8 mouse cellular contexts compared by ENCODE assay signal in the genomic region with DNA sequence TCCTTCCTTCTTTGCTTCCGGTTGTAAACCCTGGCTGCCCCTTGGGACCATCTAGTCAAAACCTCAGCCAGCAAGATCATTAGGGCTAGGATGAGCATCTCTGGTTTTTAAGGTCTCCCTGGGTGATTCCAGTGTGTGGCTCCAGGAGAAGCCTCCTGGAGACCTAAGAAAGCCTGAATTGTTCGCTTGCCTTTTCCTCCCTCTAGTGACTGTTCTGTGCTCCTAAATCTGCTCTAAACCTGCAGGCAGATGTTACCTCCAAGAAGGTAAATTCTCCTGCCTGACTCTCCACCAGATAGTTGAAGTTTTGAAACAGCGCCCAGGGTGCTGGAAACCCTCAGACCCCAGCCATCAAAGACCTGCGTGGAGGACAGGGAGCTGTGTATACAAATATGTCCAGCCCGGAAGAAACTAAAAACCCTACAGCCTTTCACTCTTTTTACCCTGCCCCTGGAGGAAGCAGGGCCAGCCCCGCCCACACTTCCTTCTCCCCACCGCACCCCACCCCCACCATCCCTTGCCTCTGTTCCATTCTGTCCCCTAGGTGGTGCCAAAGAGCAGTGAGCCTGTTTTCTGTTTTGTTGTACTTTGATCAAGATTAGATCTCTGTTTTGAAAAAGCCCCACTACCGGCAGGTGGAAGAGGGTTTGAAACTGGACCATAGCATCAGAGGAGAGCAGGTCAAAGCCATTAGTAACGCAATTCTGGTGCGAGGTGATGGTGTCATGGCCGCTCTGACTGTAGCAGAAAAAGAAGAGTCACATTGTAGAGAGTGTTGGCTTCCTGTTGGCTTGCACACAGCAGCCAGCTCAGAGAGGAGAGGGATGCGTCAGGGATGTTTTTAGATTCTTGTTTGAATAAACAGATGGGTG. TPM values are rescaled to one million over a fixed set of nuclear protein-coding genes. Genes with fewer than 3 reads are reported as not detected.
DNase-seq lines count a peak whose midpoint lies in the region; ATAC-seq and TF ChIP-seq lines count a peak whose summit lies in the region.

No protein-coding gene starts in this region.

- H3K79me2 ChIP-seq in CH12.LX (replicated peaks; ENCODE audit: control insufficient read depth, extremely low read depth, insufficient read depth, poor library complexity, severe bottlenecking) = no peaks in the 10 kb centered on the region

- dilution Hi-C loops in CH12.LX (cut with MboI; ENCODE audit: extremely low pct_ligation_motif_present, extremely low pct_unique_long_range_greater_than_20kb, low sequenced_read_pairs) = no loop called here

- peak overlapping the region; percentile 51 for H3K9ac ChIP-seq in CH12.LX (ENCODE audit: insufficient read depth, low read depth)
- H3K9ac ChIP-seq in embryonic facial prominence, embryonic 15.5 days = no peak overlapping the region
- no peak overlapping the region for H3K9ac ChIP-seq in heart, embryonic 16.5 days (ENCODE audit: low read length)
- H3K9ac ChIP-seq in neural tube, embryonic 15.5 days (replicated peaks) = no peak overlapping the region

- DNase-seq in CH12.LX (ENCODE audit: extremely low read depth) = peak; percentile 89
- DNase-seq in kidney, postnatal 25 days = peak; percentile 79 to 89
- peak; percentile 60 for DNase-seq in lung, adult 2 months
- DNase-seq in thymus, postnatal 25 days = peak; percentile 89

- TF ChIP-seq RAD21 in CH12.LX (IDR thresholded peaks at IDR 0.05; ENCODE audit: low read depth, low read length) = peak; percentile 62

- H3K27me3 ChIP-seq in CH12.LX (replicated peaks) = no peaks in the 10 kb centered on the region
- no peaks in the 10 kb centered on the region for H3K27me3 ChIP-seq in embryonic facial prominence, embryonic 15.5 days
- H3K27me3 ChIP-seq in heart, embryonic 16.5 days (ENCODE audit: control insufficient read depth, insufficient read depth, low read length) = no peaks in the 10 kb centered on the region
- H3K27me3 ChIP-seq in neural tube, embryonic 15.5 days (replicated peaks) = no peaks in the 10 kb centered on the region

- no peaks in the 10 kb centered on the region for H3K36me3 ChIP-seq in CH12.LX (replicated peaks in 1 of 2; ENCODE audit: control insufficient read depth in 1 of 2, insufficient read depth in 1 of 2, low read length in 1 of 2)
- no peaks in the 10 kb centered on the region for H3K36me3 ChIP-seq in embryonic facial prominence, embryonic 15.5 days
- H3K36me3 ChIP-seq in heart, embryonic 16.5 days (ENCODE audit: control insufficient read depth, insufficient read depth) = no peaks in the 10 kb centered on the region
- no peaks in the 10 kb centered on the region for H3K36me3 ChIP-seq in neural tube, embryonic 15.5 days

- peak; percentile 21 to 72; a peak in 3 of 4 replicates for TF ChIP-seq CTCF in CH12.LX (conservative IDR thresholded peaks at IDR 0.05 in 1 of 2, IDR thresholded peaks at IDR 0.05 in 1 of 2; ENCODE audit: low read depth in 2 of 2, low read length in 2 of 2)
- peak; percentile 36; the same call in 1 of the 2 replicates for TF ChIP-seq CTCF in bone marrow, adult 2 months (IDR thresholded peaks at IDR 0.05; ENCODE audit: control insufficient read depth, insufficient read depth, low read length)
- peak; percentile 26; the same call in 1 of the 2 replicates for TF ChIP-seq CTCF in lung, adult 2 months (IDR thresholded peaks at IDR 0.05; ENCODE audit: insufficient read depth, low read length)

- 0 out of 2 replicates have a peak overlapping the region, but pooled peaks have one; percentile 9 for H3K27ac ChIP-seq in CH12.LX (ENCODE audit: insufficient read depth, low read depth)
- peak overlapping the region; percentile 58; the same call in 1 of the 2 replicates for H3K27ac ChIP-seq in bone marrow, adult 2 months (ENCODE audit: control insufficient read depth, insufficient read depth, low read depth, low read length, poor library complexity)
- H3K27ac ChIP-seq in embryonic facial prominence, embryonic 15.5 days (replicated peaks) = no peak overlapping the region
- H3K27ac ChIP-seq in heart, embryonic 16.5 days (ENCODE audit: low read length) = no peak overlapping the region
- H3K27ac ChIP-seq in neural tube, embryonic 15.5 days (replicated peaks) = peak overlapping the region; percentile 45; the same call in 1 of the 2 replicates

- ATAC-seq in embryonic facial prominence, embryonic 15.5 days (ENCODE audit: insufficient number of reproducible peaks, low FRiP score, low TSS enrichment, low read depth) = peak; percentile 65; the same call in 1 of the 2 replicates
- ATAC-seq in heart, embryonic 16.5 days (replicated peaks; ENCODE audit: extremely low read depth, insufficient read depth, low FRiP score) = peak; percentile 67; the same call in 1 of the 2 replicates
- peak; percentile 47; the same call in 1 of the 2 replicates for ATAC-seq in neural tube, embryonic 15.5 days (ENCODE audit: low FRiP score)

- TF ChIP-seq POLR2A in CH12.LX (IDR thresholded peaks at IDR 0.05; ENCODE audit: low read depth, low read length) = peak; percentile 83
- no peak for TF ChIP-seq POLR2A in bone marrow, adult 2 months (IDR thresholded peaks at IDR 0.05; ENCODE audit: borderline replicate concordance, control insufficient read depth, low read depth, low read length)
- TF ChIP-seq POLR2A in lung, adult 2 months (IDR thresholded peaks at IDR 0.05; ENCODE audit: borderline replicate concordance, extremely low read depth, low read depth, low read length) = no peak

- H3K9me3 ChIP-seq in CH12.LX (replicated peaks; ENCODE audit: low read length) = no peaks in the 10 kb centered on the region
- no peaks in the 10 kb centered on the region for H3K9me3 ChIP-seq in embryonic facial prominence, embryonic 15.5 days (replicated peaks)
- H3K9me3 ChIP-seq in heart, embryonic 16.5 days (replicated peaks; ENCODE audit: control insufficient read depth, low read length) = no peaks in the 10 kb centered on the region
- H3K9me3 ChIP-seq in neural tube, embryonic 15.5 days (replicated peaks) = no peaks in the 10 kb centered on the region

- H3K4me2 ChIP-seq in CH12.LX (ENCODE audit: insufficient read depth, low read depth, poor library complexity, severe bottlenecking) = peak overlapping the region; percentile 87
- peak overlapping the region; percentile 35 for H3K4me2 ChIP-seq in embryonic facial prominence, embryonic 15.5 days (replicated peaks)
- H3K4me2 ChIP-seq in heart, embryonic 16.5 days (ENCODE audit: low read depth, low read length) = peak overlapping the region; percentile 52
- H3K4me2 ChIP-seq in neural tube, embryonic 15.5 days = peak overlapping the region; percentile 49

- in situ Hi-C loops in CH12.LX (cut with MboI; ENCODE audit: low pct_ligation_motif_present, low pct_unique_long_range_greater_than_20kb, low sequenced_read_pairs) = loop anchor here (25.0 kb wide), 1 partner anchor 783 kb away; no protein-coding TSS in a partner anchor

- peaks cover 4 to 34% of the 10 kb centered on the region in 2 experiments; a peak in 3 of 4 replicates for H3K4me1 ChIP-seq in CH12.LX (ENCODE audit: control insufficient read depth in 1 of 2, insufficient read depth in 2 of 2)
- peaks cover 1% of the 10 kb centered on the region; the same call in 1 of the 2 replicates for H3K4me1 ChIP-seq in bone marrow, adult 2 months (ENCODE audit: control insufficient read depth, insufficient read depth, low read length)
- H3K4me1 ChIP-seq in embryonic facial prominence, embryonic 15.5 days = peaks cover 13% of the 10 kb centered on the region; the same call in 1 of the 2 replicates
- H3K4me1 ChIP-seq in heart, embryonic 16.5 days (ENCODE audit: control insufficient read depth, insufficient read depth, low read length) = peaks cover 4% of the 10 kb centered on the region; the same call in 1 of the 2 replicates
- H3K4me1 ChIP-seq in lung, adult 2 months (ENCODE audit: control insufficient read depth, insufficient read depth, low read length) = peaks cover 2% of the 10 kb centered on the region
- peaks cover 17% of the 10 kb centered on the region for H3K4me1 ChIP-seq in neural tube, embryonic 15.5 days

- peak; percentile 19; the same call in 1 of the 2 replicates for TF ChIP-seq EP300 in CH12.LX (IDR thresholded peaks at IDR 0.05; ENCODE audit: low read length)

- H3K4me3 ChIP-seq in CH12.LX (replicated peaks in 1 of 3; ENCODE audit: low read depth in 2 of 3, low read length in 2 of 3, poor library complexity in 1 of 3) = peak overlapping the region; percentile 41 to 46 (median 44)
- H3K4me3 ChIP-seq in bone marrow, adult 2 months (replicated peaks; ENCODE audit: control insufficient read depth, low read depth, low read length) = peak overlapping the region; percentile 72
- H3K4me3 ChIP-seq in embryonic facial prominence, embryonic 15.5 days (replicated peaks) = peak overlapping the region; percentile 35
- H3K4me3 ChIP-seq in heart, embryonic 16.5 days (ENCODE audit: low read length) = peak overlapping the region; percentile 36
- H3K4me3 ChIP-seq in lung, adult 2 months (replicated peaks; ENCODE audit: extremely low read depth, low read depth, low read length) = peak overlapping the region; percentile 44
- peak overlapping the region; percentile 22 for H3K4me3 ChIP-seq in neural tube, embryonic 15.5 days (replicated peaks)

- WGBS in bone marrow, adult 2 months = 1% methylated on average over 12 of the region's 12 CpGs
- 8% methylated on average over 12 of the region's 12 CpGs for WGBS in embryonic facial prominence, embryonic 15.5 days
- 14% methylated on average over 12 of the region's 12 CpGs for WGBS in heart, embryonic 16.5 days
- 6% methylated on average over 12 of the region's 12 CpGs for WGBS in lung, adult 2 months
- 8% methylated on average over 12 of the region's 12 CpGs for WGBS in neural tube, embryonic 15.5 days

RNA-seq across cellular contexts. Expression of a gene that starts 22.0 kb away (rescaled TPM):
- not detected in 2 replicates for total RNA-seq in CH12.LX (2012; rRNA removed)
- total RNA-seq in CH12.LX (2014; rRNA removed) = not detected in 2 replicates
- not detected in 2 replicates for polyA plus RNA-seq in CH12.LX (2012; ENCODE audit: insufficient read length, low read depth)
- 1.3 and 1.6 TPM in 2 replicates for polyA plus RNA-seq in bone marrow, adult 2 months (2011; ENCODE audit: insufficient read depth, insufficient read length, low replicate concordance, missing spikeins)
- polyA plus RNA-seq in embryonic facial prominence, embryonic 15.5 days (2015; fragmentation: Nextera tagmentation; extraction: Ambion mirVana) = 4.8 and 6.7 TPM in 2 replicates
- 0.15 and 0.24 TPM in 2 replicates for polyA plus RNA-seq in heart, embryonic 16.5 days (2015; fragmentation: Nextera tagmentation; extraction: Ambion mirVana)
- polyA plus RNA-seq in lung, adult 2 months (2012; rRNA removed) = 4.6 and 10.3 TPM in 2 replicates
- polyA plus RNA-seq in neural tube, embryonic 15.5 days (2015; fragmentation: Nextera tagmentation; extraction: Ambion mirVana) = 3.3 and 4.0 TPM in 2 replicates

RNA-seq across cellular contexts. Expression of a gene that starts 32.9 kb away (rescaled TPM):
- total RNA-seq in CH12.LX (2012; rRNA removed) (15.1 and 17.2 TPM in 2 replicates), CH12.LX (2014; rRNA removed) (11.8 and 12.7 TPM in 2 replicates)
- 52.5 and 188 TPM in 2 replicates for polyA plus RNA-seq in CH12.LX (2012; ENCODE audit: insufficient read length, low read depth)
- 28.0 and 60.6 TPM in 2 replicates for polyA plus RNA-seq in bone marrow, adult 2 months (2011; ENCODE audit: insufficient read depth, insufficient read length, low replicate concordance, missing spikeins)
- 139 and 146 TPM in 2 replicates for polyA plus RNA-seq in embryonic facial prominence, embryonic 15.5 days (2015; fragmentation: Nextera tagmentation; extraction: Ambion mirVana)
- 56.4 and 60.6 TPM in 2 replicates for polyA plus RNA-seq in heart, embryonic 16.5 days (2015; fragmentation: Nextera tagmentation; extraction: Ambion mirVana)
- 93.5 and 129 TPM in 2 replicates for polyA plus RNA-seq in lung, adult 2 months (2012; rRNA removed)
- polyA plus RNA-seq in neural tube, embryonic 15.5 days (2015; fragmentation: Nextera tagmentation; extraction: Ambion mirVana) = 80.6 and 94.2 TPM in 2 replicates

Comparison
In these comparisons a context has a peak if more than half of its experiments do, and no peak if none do; other contexts are left out.
1. H3K27ac ChIP-seq: peak in CH12.LX (single experiment), bone marrow, adult 2 months (single experiment) and neural tube, embryonic 15.5 days (single experiment); none in embryonic facial prominence, embryonic 15.5 days (single experiment) and heart, embryonic 16.5 days (single experiment).
2. H3K4me2 ChIP-seq: peak in every context shown above with its lines; median percentile 87 in CH12.LX; 52 in heart, embryonic 16.5 days; 49 in neural tube, embryonic 15.5 days; 35 in embryonic facial prominence, embryonic 15.5 days.
3. H3K4me3 ChIP-seq: peak in every context shown above with its lines; median percentile 72 in bone marrow, adult 2 months; 44 in CH12.LX; 44 in lung, adult 2 months; 36 in heart, embryonic 16.5 days; 35 in embryonic facial prominence, embryonic 15.5 days; 22 in neural tube, embryonic 15.5 days.
4. Peak in every context shown above with its lines, with median percentiles within 50 percentile points of each other: DNase-seq, CTCF ChIP-seq and ATAC-seq.